Mouse (Mus musculus) left cerebral cortex, postnatal 10 days (tissue): ENCODE results near the gene Pakap. TPM values are rescaled to one million over a fixed set of nuclear protein-coding genes. Genes with fewer than 3 reads are reported as not detected.

Experiments used
- DNase-seq, 2 experiments: peaks; one replicate each; pipeline ENCODE4 v3.0.0; 2021 to 2022; ENCODE audit warnings: low spot score in 2 of 2, mixed read lengths in 1 of 2; ENCODE audit errors: extremely low spot score in 1 of 2
- intact Hi-C: fragments of 180-260 bp; cut with DNase I; formaldehyde crosslinking; loops from one replicate; pipeline ENCODE4 v1.15.1; 2025
- total RNA-seq, 2 experiments: library from RNA; stranded (reverse); gene quantifications; 2 replicates each; pipeline ENCODE4 v1.2.3; 2021

Pakap gene
- total RNA-seq, 2 experiments from 2014 or later: 19.1 to 20.7 TPM

GRCm38 (mm10) chr4:57652185-57652904, 84.4 kb downstream of the Pakap start:
- intact Hi-C loops: no loop called here
- no peak for DNase-seq

DNA sequence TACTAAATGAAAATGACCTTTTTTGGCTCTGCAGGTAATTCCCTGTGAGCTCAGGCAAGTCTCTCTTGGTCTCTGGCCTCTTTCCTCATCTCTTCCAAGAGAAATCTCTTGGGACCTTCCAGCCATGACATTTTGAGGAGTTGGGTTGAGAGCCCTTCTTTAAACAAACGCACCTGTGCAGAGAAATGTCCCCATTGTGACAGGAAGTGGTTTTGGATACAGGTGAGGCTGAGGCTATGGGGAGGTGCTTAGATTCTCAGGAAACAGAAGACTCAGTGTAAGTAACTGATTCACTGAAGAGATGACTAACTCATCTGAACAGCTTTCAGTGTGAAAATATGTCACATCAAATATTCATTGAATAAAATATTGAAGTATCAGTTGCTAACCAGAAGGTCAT, 88.0 kb downstream of the Pakap start:
- DNase-seq: no peak
- intact Hi-C loops: no loop called here

- intact Hi-C loops: no loop called here
- no peak for DNase-seq
These were observed 88.4 kb downstream of the Pakap start for GRCm38 (mm10) chr4:57656388-57656787.

GRCm38 (mm10) chr4:57656861-57657260, 88.9 kb downstream of the Pakap start:
- DNase-seq: no peak
- intact Hi-C loops: no loop called here

GRCm38 (mm10) chr4:57660470-57660869, 92.5 kb downstream of the Pakap start:
- intact Hi-C loops: no loop called here
- no peak for DNase-seq

DNA sequence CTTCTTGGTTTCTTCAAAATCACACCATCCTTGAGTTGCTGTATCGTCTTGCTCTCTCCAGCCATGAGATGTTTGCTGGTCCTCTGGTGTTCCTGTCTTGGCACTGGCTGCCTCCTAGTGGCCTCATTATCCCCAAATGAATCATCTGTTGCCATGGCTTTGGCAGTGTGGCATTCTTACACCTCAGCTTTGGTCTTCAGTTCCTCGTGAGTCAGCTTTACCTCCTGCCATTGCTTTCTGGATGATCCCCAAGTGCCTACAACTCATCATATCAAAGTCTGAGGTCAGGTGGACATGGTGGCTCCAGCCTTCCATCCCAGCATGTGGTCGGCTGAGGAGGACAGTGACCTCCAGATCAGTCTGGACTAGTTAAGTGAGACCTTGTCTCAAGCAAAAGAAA, 98.1 kb downstream of the Pakap start:
- DNase-seq: no peak
- intact Hi-C loops: no loop called here

GRCm38 (mm10) chr4:57670813-57671469, 103.0 kb downstream of the Pakap start:
- DNase-seq: no peak
- intact Hi-C loops: loop anchor here (5.0 to 10.0 kb wide), 3 partner anchors 211 to 584 kb away; no protein-coding TSS in a partner anchor

DNA sequence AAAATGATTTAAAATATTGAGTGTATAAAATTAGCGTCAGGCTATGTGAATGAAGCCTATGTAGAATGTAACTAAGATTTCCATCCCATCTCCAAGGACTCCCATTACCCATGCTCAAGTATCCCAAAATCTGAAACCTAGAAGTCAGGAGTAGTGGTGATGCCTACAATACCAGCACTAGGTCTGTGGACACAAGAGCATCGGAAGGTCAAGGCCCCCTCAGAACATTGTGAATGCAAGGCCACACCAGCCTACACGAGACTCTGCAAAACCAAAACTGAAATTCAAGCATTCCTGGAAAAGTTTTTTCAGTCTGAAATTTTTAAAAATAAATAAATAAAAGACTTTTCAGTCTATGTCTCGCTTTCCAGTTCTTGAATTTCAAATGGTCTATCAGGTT, 104.6 kb downstream of the Pakap start:
- intact Hi-C loops: loop anchor here (2.0 to 10.0 kb wide), 4 partner anchors 110 to 582 kb away; no protein-coding TSS in a partner anchor
- DNase-seq: no peak

- peak; percentile 76 to 86 for DNase-seq
- intact Hi-C loops: loop anchor here (2.0 to 10.0 kb wide), 4 partner anchors 110 to 582 kb away; no protein-coding TSS in a partner anchor
These were observed 105.3 kb downstream of the Pakap start for GRCm38 (mm10) chr4:57672996-57673906.

DNA sequence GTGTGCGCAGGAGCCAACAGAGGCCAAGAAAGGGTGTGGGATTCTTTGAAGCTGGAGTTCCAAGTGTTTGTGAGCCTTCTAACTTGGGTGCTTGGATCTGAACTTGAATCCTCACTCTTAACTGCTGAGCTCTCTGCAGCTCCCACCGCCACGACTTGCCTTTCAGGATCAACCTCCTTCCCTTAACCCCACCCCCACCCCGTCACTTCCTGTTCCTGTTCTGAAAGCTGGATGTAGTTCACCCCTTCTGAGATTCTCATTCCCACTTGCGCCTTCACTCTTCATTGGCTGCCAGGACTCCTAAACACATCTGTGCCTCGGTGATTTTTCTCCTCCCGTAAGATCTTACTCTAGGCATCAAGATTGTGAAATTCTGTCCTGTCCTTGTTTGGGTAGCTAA, 106.4 kb downstream of the Pakap start:
- DNase-seq: no peak
- intact Hi-C loops: loop anchor here (5.0 to 10.0 kb wide), 3 partner anchors 208 to 580 kb away; no protein-coding TSS in a partner anchor

GRCm38 (mm10) chr4:57675387-57675786, 107.4 kb downstream of the Pakap start:
- DNase-seq: peak in 1 of 2 experiments; percentile 90
- intact Hi-C loops: loop anchor here (10.0 kb wide), 1 partner anchor 579 kb away; no protein-coding TSS in a partner anchor

DNA sequence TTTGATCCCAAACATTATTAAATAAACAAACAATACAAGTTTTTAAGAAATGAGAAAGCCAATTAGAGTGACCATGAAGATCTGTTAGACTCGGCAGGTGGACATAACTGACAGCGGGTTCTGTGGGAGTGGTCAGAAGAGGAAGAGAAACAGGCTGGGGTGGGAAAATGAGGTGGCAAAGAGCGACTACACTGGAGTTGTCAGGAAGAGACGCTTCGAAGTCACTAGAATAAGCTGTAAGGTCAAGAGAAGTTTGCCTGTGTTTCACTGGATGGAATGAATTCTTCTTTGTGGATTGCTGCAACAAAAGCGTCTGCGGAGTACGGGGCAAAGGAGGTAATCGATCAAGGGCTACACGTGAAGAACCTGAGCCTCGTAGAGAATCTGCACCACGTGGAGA, 109.9 kb downstream of the Pakap start:
- intact Hi-C loops: loop anchor here (10.0 kb wide), 1 partner anchor 577 kb away; no protein-coding TSS in a partner anchor
- DNase-seq: no peak

- DNase-seq: no peak
- intact Hi-C loops: loop anchor here (10.0 kb wide), 1 partner anchor 576 kb away; no protein-coding TSS in a partner anchor
These were observed 111.0 kb downstream of the Pakap start for GRCm38 (mm10) chr4:57678991-57679457.

GRCm38 (mm10) chr4:57680186-57680585, 112.2 kb downstream of the Pakap start:
- DNase-seq: no peak
- intact Hi-C loops: no loop called here

- DNase-seq: peak in 1 of 2 experiments; percentile 46
- intact Hi-C loops: no loop called here
These were observed 113.5 kb downstream of the Pakap start for GRCm38 (mm10) chr4:57681511-57681910.

- intact Hi-C loops: no loop called here
- DNase-seq: no peak
These were observed 114.4 kb downstream of the Pakap start for GRCm38 (mm10) chr4:57682341-57682740.

DNA sequence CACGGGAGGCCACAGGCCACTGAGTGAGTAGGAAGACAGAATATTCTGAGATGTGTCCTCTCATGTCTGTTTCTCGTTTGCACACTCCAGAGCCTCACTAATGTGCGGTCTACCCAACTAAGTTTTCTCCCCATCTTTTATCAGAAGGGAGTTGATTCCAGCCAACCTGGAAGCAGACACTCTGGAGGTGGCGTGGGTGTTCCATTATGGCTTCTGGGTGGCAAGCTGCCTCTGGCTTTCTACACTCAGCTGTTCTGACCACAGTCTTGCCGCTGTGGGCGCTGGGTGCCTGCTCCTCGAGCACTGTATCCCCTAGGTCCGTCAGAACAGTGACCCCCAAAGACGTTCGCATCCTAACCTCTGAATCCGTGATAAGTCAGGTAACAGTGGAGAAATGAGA, 115.0 kb downstream of the Pakap start:
- intact Hi-C loops: no loop called here

DNA sequence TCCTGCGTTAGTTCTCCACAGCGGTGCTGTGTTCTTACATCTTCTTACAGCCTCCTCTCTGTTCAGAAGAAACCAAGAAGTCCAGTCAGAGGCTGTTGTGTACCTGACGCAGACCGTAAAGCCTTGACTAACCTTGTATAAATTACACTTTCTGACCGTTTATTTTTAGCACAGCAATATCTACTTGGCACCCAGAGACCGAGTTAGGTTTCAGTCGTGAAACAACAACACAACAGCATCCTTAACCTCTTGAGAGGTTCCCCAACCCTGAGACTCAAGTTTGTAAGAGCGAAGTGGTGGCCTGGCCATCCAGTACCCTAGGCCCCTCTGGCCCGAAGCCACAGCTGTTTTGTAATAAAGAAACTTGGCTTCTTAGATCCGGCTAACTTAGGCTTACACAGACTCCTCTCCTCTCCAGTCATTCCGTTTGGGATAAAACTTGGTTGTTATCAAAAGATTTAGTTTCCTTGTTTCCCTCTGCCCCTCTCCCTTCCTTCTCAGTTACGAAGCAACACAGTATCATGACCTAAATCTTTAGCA, 116.8 kb downstream of the Pakap start:
- no peak for DNase-seq
- intact Hi-C loops: no loop called here

More for the DNA sequence above, 115.0 kb downstream of the Pakap start:
- DNase-seq: no peak

- DNase-seq: no peak
- intact Hi-C loops: no loop called here
These were observed 118.8 kb downstream of the Pakap start for GRCm38 (mm10) chr4:57686736-57687135.
